Comparison of ENCODE assay signal across 22 mouse cellular contexts in the genomic region with DNA sequence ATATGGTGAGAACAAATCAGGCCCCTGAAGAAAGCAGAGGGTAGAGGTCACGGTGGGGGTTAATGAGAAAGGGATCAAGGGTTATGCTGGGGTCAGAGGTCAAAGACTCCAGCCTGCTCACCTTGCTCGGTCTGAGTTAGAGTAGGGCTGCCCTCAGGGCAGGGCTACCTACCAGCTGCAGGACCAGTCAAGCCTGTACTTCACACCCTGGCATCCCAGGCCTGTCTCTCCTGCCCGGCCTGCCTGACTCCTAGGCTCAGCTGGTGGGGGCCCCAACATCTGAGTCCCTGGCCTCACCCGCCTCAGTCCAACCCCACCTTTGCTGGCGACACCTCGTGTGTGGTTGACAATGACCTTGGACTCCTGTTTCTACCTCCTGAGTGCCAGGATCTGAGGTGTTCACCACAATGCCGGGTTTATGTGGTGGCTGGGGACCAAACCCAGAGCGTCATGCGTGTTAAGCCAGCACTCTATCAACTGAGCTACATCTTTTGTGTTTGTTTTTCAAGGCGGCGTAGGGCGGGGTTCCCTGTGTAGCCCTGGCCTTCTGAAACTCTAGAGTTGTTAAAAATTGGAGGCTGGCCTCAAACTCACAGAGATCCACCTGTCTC. TPM values are rescaled to one million over a fixed set of nuclear protein-coding genes. Genes with fewer than 3 reads are reported as not detected.
A peak's percentile ranks its signal among the peaks of the same experiment; 100 is the strongest.
DNase-seq lines count a peak whose midpoint lies in the region; ATAC-seq lines count a peak whose summit lies in the region.
"Had no signal": no experiment of that assay in that cellular context is flagged by ENCODE, and none has a peak within 500 bp of the region (broad histone marks: within the 10 kb centered on the region; RNA-seq: fewer than 3 reads in every experiment).

No protein-coding gene starts in this region.

- peaks cover 15% of the 10 kb centered on the region for H3K27me3 ChIP-seq in embryonic facial prominence, embryonic 15.5 days
- H3K27me3 ChIP-seq in embryonic facial prominence, embryonic 10.5 days (replicated peaks; ENCODE audit: low read depth, poor library complexity, severe bottlenecking): peaks cover 64% of the 10 kb centered on the region
- H3K27me3 ChIP-seq in lung, embryonic 16.5 days (ENCODE audit: control insufficient read depth, insufficient read depth, low read depth, low read length): peaks cover 5% of the 10 kb centered on the region; the same call in 1 of the 2 replicates
- H3K27me3 ChIP-seq in limb, embryonic 10.5 days (ENCODE audit: low read depth, poor library complexity, severe bottlenecking): peaks cover 62% of the 10 kb centered on the region
- H3K27me3 ChIP-seq in forebrain, embryonic 13.5 days: peaks cover 36% of the 10 kb centered on the region

- H3K4me2 ChIP-seq in embryonic facial prominence, embryonic 15.5 days (replicated peaks): no peak overlapping the region
- H3K4me2 ChIP-seq in lung, embryonic 16.5 days (ENCODE audit: low read depth, low read length): no peak overlapping the region
- no peak overlapping the region for H3K4me2 ChIP-seq in forebrain, embryonic 13.5 days
- H3K4me2 ChIP-seq: midbrain, embryonic 12.5 days had no signal

- H3K9me3 ChIP-seq in embryonic facial prominence, embryonic 15.5 days (replicated peaks): no peaks in the 10 kb centered on the region
- no peaks in the 10 kb centered on the region for H3K9me3 ChIP-seq in embryonic facial prominence, embryonic 10.5 days
- no peaks in the 10 kb centered on the region for H3K9me3 ChIP-seq in lung, embryonic 16.5 days (ENCODE audit: control insufficient read depth, low read length)
- H3K9me3 ChIP-seq in limb, embryonic 10.5 days (replicated peaks): no peaks in the 10 kb centered on the region
- H3K9me3 ChIP-seq in forebrain, embryonic 13.5 days (replicated peaks): no peaks in the 10 kb centered on the region
- H3K9me3 ChIP-seq: hindbrain, embryonic 10.5 days; limb, embryonic 13.5 days; midbrain, embryonic 12.5 days had no signal

- peaks cover 7% of the 10 kb centered on the region; the same call in 1 of the 2 replicates for H3K4me1 ChIP-seq in embryonic facial prominence, embryonic 15.5 days
- H3K4me1 ChIP-seq in embryonic facial prominence, embryonic 10.5 days: peaks cover 30% of the 10 kb centered on the region
- no peaks in the 10 kb centered on the region for H3K4me1 ChIP-seq in lung, embryonic 16.5 days (replicated peaks; ENCODE audit: control insufficient read depth, insufficient read depth, low read length)
- H3K4me1 ChIP-seq in limb, embryonic 10.5 days: peaks cover 27% of the 10 kb centered on the region
- peaks cover 5% of the 10 kb centered on the region; the same call in 1 of the 2 replicates for H3K4me1 ChIP-seq in forebrain, embryonic 13.5 days
- H3K4me1 ChIP-seq: midbrain, embryonic 12.5 days had no signal

- no peak overlapping the region for H3K9ac ChIP-seq in embryonic facial prominence, embryonic 15.5 days
- H3K9ac ChIP-seq in lung, embryonic 16.5 days (ENCODE audit: low read length): no peak overlapping the region
- H3K9ac ChIP-seq in forebrain, embryonic 13.5 days: no peak overlapping the region
- H3K9ac ChIP-seq: limb, embryonic 13.5 days; midbrain, embryonic 12.5 days had no signal

- no peak for ATAC-seq in embryonic facial prominence, embryonic 15.5 days (ENCODE audit: insufficient number of reproducible peaks, low FRiP score, low TSS enrichment, low read depth)
- 0 out of 2 replicates have a peak, but pooled peaks have one; percentile 38 for ATAC-seq in lung, embryonic 16.5 days (ENCODE audit: low read depth)
- ATAC-seq in forebrain, embryonic 13.5 days: no peak
- ATAC-seq: hindbrain, postnatal 0 days had no signal

- 69% methylated on average over 12 of the region's 12 CpGs for WGBS in embryonic facial prominence, embryonic 15.5 days
- 67% methylated on average over 12 of the region's 12 CpGs for WGBS in embryonic facial prominence, embryonic 10.5 days
- 72% methylated on average over 12 of the region's 12 CpGs for WGBS in lung, embryonic 16.5 days
- WGBS in limb, embryonic 10.5 days: 72% methylated on average over 12 of the region's 12 CpGs
- 79% methylated on average over 12 of the region's 12 CpGs for WGBS in forebrain, embryonic 13.5 days

- no peaks in the 10 kb centered on the region for H3K36me3 ChIP-seq in embryonic facial prominence, embryonic 15.5 days
- peaks cover 2% of the 10 kb centered on the region for H3K36me3 ChIP-seq in embryonic facial prominence, embryonic 10.5 days (replicated peaks)
- H3K36me3 ChIP-seq in lung, embryonic 16.5 days (ENCODE audit: control insufficient read depth, insufficient read depth, low read length): no peaks in the 10 kb centered on the region
- peaks cover 2% of the 10 kb centered on the region for H3K36me3 ChIP-seq in limb, embryonic 10.5 days
- H3K36me3 ChIP-seq in forebrain, embryonic 13.5 days (ENCODE audit: poor library complexity, severe bottlenecking): no peaks in the 10 kb centered on the region
- H3K36me3 ChIP-seq: limb, embryonic 13.5 days had no signal

- H3K4me3 ChIP-seq in embryonic facial prominence, embryonic 15.5 days (replicated peaks): no peak overlapping the region
- no peak overlapping the region for H3K4me3 ChIP-seq in embryonic facial prominence, embryonic 10.5 days
- no peak overlapping the region for H3K4me3 ChIP-seq in lung, embryonic 16.5 days (ENCODE audit: low read length)
- no peak overlapping the region for H3K4me3 ChIP-seq in limb, embryonic 10.5 days
- no peak overlapping the region for H3K4me3 ChIP-seq in forebrain, embryonic 13.5 days
- H3K4me3 ChIP-seq: heart, adult 2 months; hindbrain, embryonic 10.5 days; midbrain, embryonic 12.5 days had no signal

- DNase-seq in embryonic facial prominence, embryonic 10.5 days (ENCODE audit: low spot score): no peak
- DNase-seq in lung, postnatal 25 days (ENCODE audit: low spot score): no peak
- DNase-seq in limb, embryonic 10.5 days (ENCODE audit: low spot score): no peak
- DNase-seq in urinary bladder, postnatal 25 days (ENCODE audit: low spot score): peak; percentile 56
- no peak for DNase-seq in thymus, postnatal 10 days (ENCODE audit: low spot score in 2 of 2)
- DNase-seq: cerebellum, adult 18-20 months; cerebellum, postnatal 25 days; embryo, embryonic 11 days; gastrocnemius, postnatal 14 days; heart, adult 2 months; retina, postnatal 1 day; thymus, adult 18-20 months had no signal

- H3K27ac ChIP-seq in embryonic facial prominence, embryonic 15.5 days (replicated peaks): 0 out of 2 replicates have a peak overlapping the region, but pooled peaks have one; percentile 17
- H3K27ac ChIP-seq in embryonic facial prominence, embryonic 10.5 days (replicated peaks): no peak overlapping the region
- no peak overlapping the region for H3K27ac ChIP-seq in lung, embryonic 16.5 days (ENCODE audit: low read length)
- peak overlapping the region; percentile 42; the same call in 1 of the 2 replicates for H3K27ac ChIP-seq in limb, embryonic 10.5 days
- no peak overlapping the region for H3K27ac ChIP-seq in forebrain, embryonic 13.5 days
- H3K27ac ChIP-seq: heart, adult 2 months; hindbrain, embryonic 10.5 days; hindbrain, postnatal 0 days; limb, embryonic 13.5 days; midbrain, embryonic 12.5 days had no signal

RNA-seq across cellular contexts. Expression of gene Sytl1, which starts 5.0 kb away (rescaled TPM):
- 39.7 and 40.2 TPM in 2 replicates for polyA plus RNA-seq in embryonic facial prominence, embryonic 15.5 days (2015; fragmentation: Nextera tagmentation; extraction: Ambion mirVana)
- 1.3 and 1.6 TPM in 2 replicates for polyA plus RNA-seq in embryonic facial prominence, embryonic 10.5 days (2016; fragmentation: Nextera tagmentation; extraction: Ambion mirVana)
- 2.4 and 3.0 TPM in 2 replicates for polyA plus RNA-seq in lung, embryonic 16.5 days (2015; fragmentation: Nextera tagmentation; extraction: Ambion mirVana)
- polyA plus RNA-seq in limb, embryonic 10.5 days (2016; fragmentation: Nextera tagmentation; extraction: Ambion mirVana): 2.0 and 2.5 TPM in 2 replicates
- polyA plus RNA-seq in forebrain, embryonic 13.5 days (2015; fragmentation: Nextera tagmentation; extraction: Ambion mirVana): 0.43 and 0.59 TPM in 2 replicates

RNA-seq across cellular contexts. Expression of gene Map3k6, which starts 17.3 kb away (rescaled TPM):
- 17.4 and 20.6 TPM in 2 replicates for polyA plus RNA-seq in embryonic facial prominence, embryonic 15.5 days (2015; fragmentation: Nextera tagmentation; extraction: Ambion mirVana)
- 1.7 and 1.8 TPM in 2 replicates for polyA plus RNA-seq in embryonic facial prominence, embryonic 10.5 days (2016; fragmentation: Nextera tagmentation; extraction: Ambion mirVana)
- 4.2 and 4.3 TPM in 2 replicates for polyA plus RNA-seq in lung, embryonic 16.5 days (2015; fragmentation: Nextera tagmentation; extraction: Ambion mirVana)
- 0.84 and 1.7 TPM in 2 replicates for polyA plus RNA-seq in limb, embryonic 10.5 days (2016; fragmentation: Nextera tagmentation; extraction: Ambion mirVana)
- polyA plus RNA-seq in forebrain, embryonic 13.5 days (2015; fragmentation: Nextera tagmentation; extraction: Ambion mirVana): 0.92 and 1.0 TPM in 2 replicates

RNA-seq across cellular contexts. Expression of gene Tmem222, which starts 19.7 kb away (rescaled TPM):
- 79.1 and 87.8 TPM in 2 replicates for polyA plus RNA-seq in embryonic facial prominence, embryonic 15.5 days (2015; fragmentation: Nextera tagmentation; extraction: Ambion mirVana)
- 81.4 and 86.7 TPM in 2 replicates for polyA plus RNA-seq in embryonic facial prominence, embryonic 10.5 days (2016; fragmentation: Nextera tagmentation; extraction: Ambion mirVana)
- polyA plus RNA-seq in lung, embryonic 16.5 days (2015; fragmentation: Nextera tagmentation; extraction: Ambion mirVana): 75.9 and 79.3 TPM in 2 replicates
- 93.7 and 98.5 TPM in 2 replicates for polyA plus RNA-seq in limb, embryonic 10.5 days (2016; fragmentation: Nextera tagmentation; extraction: Ambion mirVana)
- polyA plus RNA-seq in forebrain, embryonic 13.5 days (2015; fragmentation: Nextera tagmentation; extraction: Ambion mirVana): 85.8 and 94.5 TPM in 2 replicates

RNA-seq across cellular contexts. Expression of gene Gpr3, which starts 45.6 kb away (rescaled TPM):
- 0.07 and 0.24 TPM in 2 replicates for polyA plus RNA-seq in embryonic facial prominence, embryonic 15.5 days (2015; fragmentation: Nextera tagmentation; extraction: Ambion mirVana)
- polyA plus RNA-seq in embryonic facial prominence, embryonic 10.5 days (2016; fragmentation: Nextera tagmentation; extraction: Ambion mirVana): 0.11 and 0.57 TPM in 2 replicates
- 0.15 TPM in 1 of 2 replicates, not detected in the other for polyA plus RNA-seq in lung, embryonic 16.5 days (2015; fragmentation: Nextera tagmentation; extraction: Ambion mirVana)
- 0.51 and 0.72 TPM in 2 replicates for polyA plus RNA-seq in limb, embryonic 10.5 days (2016; fragmentation: Nextera tagmentation; extraction: Ambion mirVana)
- polyA plus RNA-seq in forebrain, embryonic 13.5 days (2015; fragmentation: Nextera tagmentation; extraction: Ambion mirVana): 0.33 and 0.57 TPM in 2 replicates
- polyA plus RNA-seq: lung, postnatal 0 days had no signal

RNA-seq across cellular contexts. Expression of gene Cd164l2, which starts 46.0 kb away (rescaled TPM):
- polyA plus RNA-seq in embryonic facial prominence, embryonic 15.5 days (2015; fragmentation: Nextera tagmentation; extraction: Ambion mirVana): 8.8 and 9.3 TPM in 2 replicates
- polyA plus RNA-seq in embryonic facial prominence, embryonic 10.5 days (2016; fragmentation: Nextera tagmentation; extraction: Ambion mirVana): 3.0 and 5.2 TPM in 2 replicates
- polyA plus RNA-seq in lung, embryonic 16.5 days (2015; fragmentation: Nextera tagmentation; extraction: Ambion mirVana): 7.7 and 13.2 TPM in 2 replicates
- 3.1 and 4.1 TPM in 2 replicates for polyA plus RNA-seq in limb, embryonic 10.5 days (2016; fragmentation: Nextera tagmentation; extraction: Ambion mirVana)
- 0.17 and 0.30 TPM in 2 replicates for polyA plus RNA-seq in forebrain, embryonic 13.5 days (2015; fragmentation: Nextera tagmentation; extraction: Ambion mirVana)
- polyA plus RNA-seq: forebrain, embryonic 11.5 days; heart, embryonic 16.5 days had no signal

Comparison
In these comparisons a context has a peak if more than half of its experiments do, and no peak if none do; other contexts are left out.
1. H3K27ac ChIP-seq: peak in embryonic facial prominence, embryonic 15.5 days (single experiment) and limb, embryonic 10.5 days (single experiment); none in embryonic facial prominence, embryonic 10.5 days (single experiment), lung, embryonic 16.5 days (single experiment) and forebrain, embryonic 13.5 days (single experiment).
2. RNA of gene Sytl1, which starts 5.0 kb away (polyA plus RNA-seq): 39.7 to 40.2 TPM in embryonic facial prominence, embryonic 15.5 days; 2.0 to 2.5 TPM in limb, embryonic 10.5 days, 2.4 to 3.0 TPM in lung, embryonic 16.5 days, 1.3 to 1.6 TPM in embryonic facial prominence, embryonic 10.5 days and 0.43 to 0.59 TPM in forebrain, embryonic 13.5 days; every median in the first group is over 10 times any median in the second.